In the genomic region with DNA sequence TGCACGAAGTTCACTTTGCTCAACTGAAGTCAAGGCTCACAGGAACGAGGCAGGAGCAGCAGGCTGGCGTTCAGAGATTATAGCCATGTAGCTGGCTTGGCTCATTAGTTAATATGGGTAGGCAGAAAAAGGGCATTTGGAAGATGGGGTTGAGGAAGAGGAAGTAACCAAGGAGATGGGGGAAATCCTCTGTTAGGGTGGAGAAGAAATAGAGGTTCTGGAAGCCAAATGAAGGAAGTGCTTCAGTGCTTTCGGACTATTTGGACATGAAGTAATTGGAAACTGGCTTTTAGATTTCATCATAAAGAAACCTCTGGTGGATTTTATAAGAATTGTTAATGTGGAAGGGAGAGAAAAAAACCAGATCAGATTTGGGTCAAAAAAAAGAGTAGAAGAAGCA, we compare ENCODE assay signal across 20 mouse cellular contexts.
"Had no signal": no experiment of that assay in that cellular context is flagged by ENCODE, and none has a peak within 500 bp of the region (broad histone marks: within the 10 kb centered on the region; RNA-seq: fewer than 3 reads in every experiment).

No protein-coding gene starts in this region.

- H3K4me3 ChIP-seq: liver, embryonic 13.5 days; liver, embryonic 15.5 days; lung, embryonic 15.5 days; megakaryocyte, embryonic 14.5 days; midbrain, embryonic 13.5 days; midbrain, embryonic 15.5 days; myocyte; neural tube, embryonic 13.5 days; neural tube, embryonic 15.5 days had no signal

- H3K27me3 ChIP-seq: liver, embryonic 13.5 days; liver, embryonic 15.5 days; lung, embryonic 15.5 days; megakaryocyte, embryonic 14.5 days; midbrain, embryonic 13.5 days; midbrain, embryonic 15.5 days; neural tube, embryonic 13.5 days; neural tube, embryonic 15.5 days had no signal

- H3K27ac ChIP-seq: liver, embryonic 13.5 days; liver, embryonic 15.5 days; lung, embryonic 15.5 days; macrophage; midbrain, embryonic 13.5 days; midbrain, embryonic 15.5 days; neural tube, embryonic 13.5 days; neural tube, embryonic 15.5 days had no signal

- H3K9me3 ChIP-seq: liver, embryonic 13.5 days; liver, embryonic 15.5 days; lung, embryonic 15.5 days; megakaryocyte, embryonic 14.5 days; midbrain, embryonic 13.5 days; midbrain, embryonic 15.5 days; neural tube, embryonic 13.5 days; neural tube, embryonic 15.5 days had no signal

- H3K36me3 ChIP-seq: liver, embryonic 13.5 days; liver, embryonic 15.5 days; lung, embryonic 15.5 days; midbrain, embryonic 13.5 days; midbrain, embryonic 15.5 days; neural tube, embryonic 13.5 days; neural tube, embryonic 15.5 days had no signal

- H3K9ac ChIP-seq: liver, embryonic 13.5 days; liver, embryonic 15.5 days; liver, postnatal 0 days; lung, embryonic 15.5 days; midbrain, embryonic 13.5 days; midbrain, embryonic 15.5 days; neural tube, embryonic 13.5 days; neural tube, embryonic 15.5 days had no signal

- DNase-seq: liver, embryonic 13.5 days; liver, postnatal 0 days; lung, adult 2 months; lung, postnatal 14 days; right cerebral cortex, postnatal 25 days; right cerebral cortex, postnatal 4 days; spleen, adult 18-20 months; thymus, adult 18-20 months; thymus, postnatal 14 days; thymus, postnatal 36 days had no signal

- H3K4me1 ChIP-seq: liver, embryonic 13.5 days; lung, embryonic 15.5 days; megakaryocyte, embryonic 14.5 days; midbrain, embryonic 13.5 days; midbrain, embryonic 15.5 days; neural tube, embryonic 13.5 days; neural tube, embryonic 15.5 days had no signal

- ATAC-seq: liver, postnatal 0 days; lung, postnatal 0 days; midbrain, embryonic 13.5 days; midbrain, embryonic 15.5 days had no signal
